Mouse (Mus musculus): Measurements from ENCODE around the gene Ccdc33. TPM values are rescaled to one million over a fixed set of nuclear protein-coding genes. Genes with fewer than 3 reads are reported as not detected.

Ccdc33 gene
- total and polyA plus RNA-seq, 3 experiments, result 0.21 to 1.0 TPM; not detected in 1

DNA sequence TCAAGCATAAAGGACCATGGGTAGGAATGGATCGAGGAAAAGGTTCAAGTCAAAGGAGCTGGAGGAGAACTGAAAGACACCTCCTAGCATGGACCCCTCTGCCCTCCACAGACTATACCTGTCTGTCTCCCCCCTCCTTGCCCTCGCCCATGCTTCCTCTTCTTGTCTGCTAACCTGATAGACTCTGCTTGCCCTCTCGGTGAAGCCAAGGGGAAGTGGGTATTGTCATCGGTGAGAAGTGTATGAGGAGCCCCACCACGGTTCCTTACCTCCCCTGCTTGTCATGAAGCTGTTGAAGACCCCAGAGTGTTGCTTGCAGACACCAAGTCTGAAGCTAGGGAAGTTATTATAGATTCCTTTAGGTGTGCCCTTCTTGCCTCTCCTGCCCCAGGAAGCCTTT lies 41.7 kb upstream of the Ccdc33 start:
- Histone ChIP-seq H3K79me2 (replicated peaks; ENCODE audit: control insufficient read depth, extremely low read depth, insufficient read depth, poor library complexity, severe bottlenecking) (no peaks in the 10 kb centered on the region), H3K27ac (ENCODE audit: insufficient read depth, low read depth) (no peak overlapping the region), H3K9me3 (replicated peaks; ENCODE audit: low read length) (no peaks in the 10 kb centered on the region), H3K4me3 (replicated peaks in 1 of 3; ENCODE audit: low read depth in 2 of 3, low read length in 2 of 3, poor library complexity in 1 of 3) (no peak overlapping the region), H3K4me1 (ENCODE audit: control insufficient read depth in 1 of 2, insufficient read depth in 2 of 2) (peaks cover 0 to 11% of the 10 kb centered on the region in 2 experiments; a peak in 2 of 4 replicates), H3K27me3 (replicated peaks) (peaks cover 16% of the 10 kb centered on the region), H3K9ac (ENCODE audit: insufficient read depth, low read depth) (no peak overlapping the region), H3K36me3 (replicated peaks in 1 of 2; ENCODE audit: control insufficient read depth in 1 of 2, insufficient read depth in 1 of 2, low read length in 1 of 2) (no peaks in the 10 kb centered on the region), H3K4me2 (ENCODE audit: insufficient read depth, low read depth, poor library complexity, severe bottlenecking) (no peak overlapping the region)
- dilution Hi-C loops (cut with MboI; ENCODE audit: extremely low pct_ligation_motif_present, extremely low pct_unique_long_range_greater_than_20kb, low sequenced_read_pairs) (no loop called here), in situ Hi-C loops (cut with MboI; ENCODE audit: low pct_ligation_motif_present, low pct_unique_long_range_greater_than_20kb, low sequenced_read_pairs) (no loop called here)
- no peak for DNase-seq (ENCODE audit: extremely low read depth)
- TF ChIP-seq JUND (conservative IDR thresholded peaks at IDR 0.05; ENCODE audit: low read depth, low read length) (no peak), MXI1 (IDR thresholded peaks at IDR 0.05; ENCODE audit: low read depth, low read length) (no peak)

DNA sequence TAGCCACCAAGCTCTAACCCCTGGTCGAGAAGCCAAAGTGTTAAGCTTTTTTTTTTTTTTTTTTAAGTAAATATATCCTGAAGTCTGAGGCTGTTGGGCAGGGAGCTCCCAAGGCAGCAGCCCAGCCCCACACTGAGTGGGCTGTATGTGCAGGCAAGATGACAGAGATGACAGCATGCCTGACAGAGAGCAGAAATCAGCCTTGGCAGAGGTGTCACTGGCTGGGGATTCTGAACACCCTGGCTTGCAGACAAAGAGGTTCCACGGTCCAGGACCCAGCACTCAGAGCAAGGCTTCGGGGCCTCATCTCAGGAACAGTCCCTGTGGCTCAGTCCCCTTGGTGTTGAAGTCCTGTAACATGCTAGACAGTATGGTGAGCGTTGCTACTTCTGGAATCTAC lies 41.2 kb upstream of the Ccdc33 start:
- Histone ChIP-seq H3K9me3 (replicated peaks; ENCODE audit: low read length) (no peaks in the 10 kb centered on the region), H3K79me2 (replicated peaks; ENCODE audit: control insufficient read depth, extremely low read depth, insufficient read depth, poor library complexity, severe bottlenecking) (no peaks in the 10 kb centered on the region), H3K4me3 (replicated peaks in 1 of 3; ENCODE audit: low read depth in 2 of 3, low read length in 2 of 3, poor library complexity in 1 of 3) (no peak overlapping the region), H3K9ac (ENCODE audit: insufficient read depth, low read depth) (no peak overlapping the region), H3K4me2 (ENCODE audit: insufficient read depth, low read depth, poor library complexity, severe bottlenecking) (no peak overlapping the region), H3K36me3 (replicated peaks in 1 of 2; ENCODE audit: control insufficient read depth in 1 of 2, insufficient read depth in 1 of 2, low read length in 1 of 2) (no peaks in the 10 kb centered on the region), H3K4me1 (ENCODE audit: control insufficient read depth in 1 of 2, insufficient read depth in 2 of 2) (peaks cover 0 to 11% of the 10 kb centered on the region in 2 experiments; a peak in 2 of 4 replicates), H3K27me3 (replicated peaks) (peaks cover 19% of the 10 kb centered on the region), H3K27ac (ENCODE audit: insufficient read depth, low read depth) (no peak overlapping the region)
- in situ Hi-C loops (cut with MboI; ENCODE audit: low pct_ligation_motif_present, low pct_unique_long_range_greater_than_20kb, low sequenced_read_pairs), result no loop called here
- no peak for DNase-seq (ENCODE audit: extremely low read depth)
- dilution Hi-C loops (cut with MboI; ENCODE audit: extremely low pct_ligation_motif_present, extremely low pct_unique_long_range_greater_than_20kb, low sequenced_read_pairs), result no loop called here
- TF ChIP-seq CHD1 (IDR thresholded peaks at IDR 0.05; ENCODE audit: low read depth, low read length) (no peak), JUND (conservative IDR thresholded peaks at IDR 0.05; ENCODE audit: low read depth, low read length) (no peak), MAFK (IDR thresholded peaks at IDR 0.05; ENCODE audit: insufficient replicate concordance, low read length) (no peak), POLR2AphosphoS2 (IDR thresholded peaks at IDR 0.05; ENCODE audit: low read depth, low read length) (no peak), ETS1 (conservative IDR thresholded peaks at IDR 0.05; ENCODE audit: low read depth, low read length) (no peak), MXI1 (IDR thresholded peaks at IDR 0.05; ENCODE audit: low read depth, low read length) (no peak), NELFE (IDR thresholded peaks at IDR 0.05; ENCODE audit: low read depth, low read length) (no peak), EP300 (IDR thresholded peaks at IDR 0.05; ENCODE audit: low read length) (no peak), TCF12 (IDR thresholded peaks at IDR 0.05; ENCODE audit: low read depth, low read length) (no peak), IRF4 (IDR thresholded peaks at IDR 0.05; ENCODE audit: low read depth, low read length) (no peak), CTCF (conservative IDR thresholded peaks at IDR 0.05 in 1 of 2, IDR thresholded peaks at IDR 0.05 in 1 of 2; ENCODE audit: low read depth in 2 of 2, low read length in 2 of 2) (no peak), ZC3H11A (IDR thresholded peaks at IDR 0.05; ENCODE audit: low read depth, low read length) (no peak), POLR2A (IDR thresholded peaks at IDR 0.05; ENCODE audit: low read depth, low read length) (no peak), GABPA (IDR thresholded peaks at IDR 0.05; ENCODE audit: insufficient replicate concordance, low read depth, low read length) (no peak), ZKSCAN1 (IDR thresholded peaks at IDR 0.05; ENCODE audit: borderline replicate concordance, low read depth, low read length) (no peak), UBTF (IDR thresholded peaks at IDR 0.05; ENCODE audit: low read depth, low read length) (no peak), USF1 (IDR thresholded peaks at IDR 0.05; ENCODE audit: low read depth, low read length) (no peak), JUN (IDR thresholded peaks at IDR 0.05; ENCODE audit: insufficient read depth, low read depth, low read length) (no peak)

All from CH12.LX (cell line).